Mouse (Mus musculus): ENCODE results near the gene Tcirg1.

Tcirg1 gene

GRCm38 (mm10) chr19:3906795-3907786 is at the start of gene Tcirg1:
Tcirg1 (minus strand) TSS chr19:3907133.
- DNase-seq (ENCODE audit: extremely low spot score, low read depth, low spot score), result no peak

DNA sequence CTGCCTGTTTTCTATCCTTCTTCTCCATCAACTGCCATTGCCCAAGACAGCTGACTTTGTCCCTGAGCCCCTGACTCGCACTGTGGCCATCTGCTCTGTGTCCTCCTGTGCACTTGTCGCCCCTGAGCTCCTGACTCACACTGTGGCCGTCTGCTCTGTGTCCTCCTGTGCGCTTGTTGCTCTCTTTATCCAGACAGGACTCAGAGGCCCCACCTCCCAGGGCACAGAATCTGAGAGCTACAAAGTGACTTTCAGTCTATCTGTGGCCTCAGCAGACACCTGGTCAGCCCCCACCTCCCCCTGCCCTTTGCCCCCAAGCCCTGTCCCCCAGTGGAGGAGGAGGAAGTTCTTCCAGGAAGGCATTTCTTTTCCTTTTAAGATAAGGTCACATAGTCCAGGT is 48.9 kb upstream of the Tcirg1 start:
- DNase-seq (ENCODE audit: extremely low spot score, low read depth, low spot score), result no peak

- DNase-seq (ENCODE audit: extremely low spot score, low read depth, low spot score), result no peak
Observed at GRCm38 (mm10) chr19:3955033-3955432, 48.1 kb upstream of the Tcirg1 start.

DNA sequence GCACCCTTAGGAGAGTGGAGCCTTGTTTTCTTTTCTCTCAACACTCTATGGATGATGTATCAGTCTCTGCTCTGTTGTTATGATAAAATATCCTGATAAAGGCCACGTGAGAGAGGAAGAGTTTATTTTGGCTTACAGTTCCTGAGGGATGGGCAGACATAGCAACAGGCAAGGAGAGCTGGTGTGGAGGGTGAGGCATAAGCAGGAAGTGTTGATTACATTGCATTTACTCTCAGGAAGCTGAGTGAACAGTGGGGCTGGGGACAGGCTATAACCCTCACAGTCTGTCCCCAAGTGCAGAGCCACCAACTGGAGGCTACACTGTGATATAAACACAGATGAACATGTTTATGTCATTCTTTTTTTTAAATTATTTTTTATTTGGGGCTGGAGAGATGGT is 45.2 kb upstream of the Tcirg1 start:
- no peak for DNase-seq (ENCODE audit: extremely low spot score, low read depth, low spot score)

GRCm38 (mm10) chr19:3951461-3951860 is 44.5 kb upstream of the Tcirg1 start:
- no peak for DNase-seq (ENCODE audit: extremely low spot score, low read depth, low spot score)

DNA sequence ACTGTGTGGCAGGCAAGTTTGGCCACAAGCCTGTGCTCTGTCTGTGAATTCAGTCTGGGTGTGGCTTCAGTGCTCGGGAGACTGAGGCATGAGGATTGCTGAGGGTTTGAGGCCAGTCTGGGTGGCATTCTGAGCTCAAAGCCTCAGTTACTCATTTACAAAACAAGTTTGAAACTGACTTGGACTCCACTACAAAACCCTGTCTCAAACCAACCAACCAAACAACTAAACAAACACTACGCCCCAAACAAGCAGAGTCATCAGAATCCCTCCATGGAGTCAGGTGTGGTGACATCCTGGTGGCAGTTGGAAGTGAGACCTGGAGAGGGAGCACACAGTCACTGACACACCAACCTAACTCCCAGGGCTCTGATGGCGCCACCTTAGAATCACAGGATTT is 43.4 kb upstream of the Tcirg1 start:
- DNase-seq (ENCODE audit: extremely low spot score, low read depth, low spot score), result no peak

- no peak for DNase-seq (ENCODE audit: extremely low spot score, low read depth, low spot score)
Observed at GRCm38 (mm10) chr19:3948546-3948945, 41.6 kb upstream of the Tcirg1 start.

- DNase-seq (ENCODE audit: extremely low spot score, low read depth, low spot score), result no peak
Observed at GRCm38 (mm10) chr19:3947813-3948212, 40.9 kb upstream of the Tcirg1 start.

GRCm38 (mm10) chr19:3946715-3947114 is 39.8 kb upstream of the Tcirg1 start:
- DNase-seq (ENCODE audit: extremely low spot score, low read depth, low spot score), result peak; percentile 35

GRCm38 (mm10) chr19:3945872-3946564 is 39.1 kb upstream of the Tcirg1 start:
- no peak for DNase-seq (ENCODE audit: extremely low spot score, low read depth, low spot score)

- no peak for DNase-seq (ENCODE audit: extremely low spot score, low read depth, low spot score)
Observed at GRCm38 (mm10) chr19:3942986-3943735, 36.2 kb upstream of the Tcirg1 start.

DNA sequence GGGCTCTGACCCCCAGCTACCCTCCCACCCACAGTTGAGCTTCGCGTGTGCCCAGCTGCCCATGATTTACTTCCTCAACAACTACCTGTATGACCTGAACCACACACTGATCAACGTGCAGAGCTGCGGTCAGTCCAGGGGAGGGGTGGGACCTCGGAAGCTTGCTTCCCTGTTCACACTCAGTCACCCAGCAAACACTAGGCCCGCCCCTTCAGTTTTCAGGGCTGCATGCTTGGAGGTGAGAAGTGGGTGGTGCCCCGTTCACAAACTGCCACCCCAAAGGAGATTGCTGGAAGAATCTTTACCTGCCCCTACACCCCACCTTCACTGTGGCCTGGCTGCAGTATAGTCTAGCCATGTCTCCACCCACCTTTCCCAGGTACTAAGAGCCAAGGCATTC is 35.4 kb upstream of the Tcirg1 start:
- no peak for DNase-seq (ENCODE audit: extremely low spot score, low read depth, low spot score)

- DNase-seq (ENCODE audit: extremely low spot score, low read depth, low spot score), result no peak
Observed at GRCm38 (mm10) chr19:3935896-3936850, 29.2 kb upstream of the Tcirg1 start.

DNA sequence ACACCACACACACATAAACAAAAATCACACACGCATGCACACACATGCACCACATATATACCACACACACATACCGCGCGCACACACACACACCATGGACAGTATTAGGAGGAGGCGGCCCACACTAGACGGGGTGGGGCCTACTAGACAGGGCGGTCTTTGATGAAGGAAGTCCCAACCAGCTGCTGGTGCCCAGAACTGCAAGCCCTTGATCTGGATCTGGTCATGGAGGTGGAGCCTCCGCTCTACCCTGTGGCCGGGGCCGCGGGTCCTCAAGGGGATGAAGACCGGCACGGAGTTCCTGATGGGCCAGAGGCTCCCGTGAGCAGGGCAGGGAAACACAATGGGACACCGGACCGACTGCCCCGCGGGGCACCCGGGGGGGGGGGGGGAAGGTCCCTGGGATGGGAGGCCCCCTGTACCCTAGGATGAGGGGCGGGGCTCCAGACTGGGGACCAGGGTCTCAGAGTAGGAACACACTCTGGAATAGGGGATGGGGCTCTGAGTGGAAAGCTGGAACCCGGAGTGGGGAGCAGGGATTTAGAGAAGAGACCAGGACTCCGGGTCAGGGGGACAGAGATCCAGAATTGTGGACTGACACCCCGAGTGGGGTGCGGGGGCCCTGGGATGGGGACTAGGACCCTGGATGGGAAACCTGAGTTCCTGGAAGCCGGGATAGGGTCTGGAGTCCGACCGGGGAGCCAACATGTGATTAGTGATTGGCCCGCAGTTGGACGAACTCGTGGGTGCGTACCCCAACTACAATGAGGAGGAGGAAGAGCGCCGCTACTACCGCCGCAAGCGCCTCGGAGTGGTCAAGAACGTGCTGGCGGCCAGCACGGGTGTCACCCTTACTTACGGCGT is 28.3 kb upstream of the Tcirg1 start, which contains the start of gene Unc93b1:
TSS of gene Unc93b1 (plus strand) at position 155 of the 864 bp plus-strand sequence.
- no peak for DNase-seq (ENCODE audit: extremely low spot score, low read depth, low spot score)

DNA sequence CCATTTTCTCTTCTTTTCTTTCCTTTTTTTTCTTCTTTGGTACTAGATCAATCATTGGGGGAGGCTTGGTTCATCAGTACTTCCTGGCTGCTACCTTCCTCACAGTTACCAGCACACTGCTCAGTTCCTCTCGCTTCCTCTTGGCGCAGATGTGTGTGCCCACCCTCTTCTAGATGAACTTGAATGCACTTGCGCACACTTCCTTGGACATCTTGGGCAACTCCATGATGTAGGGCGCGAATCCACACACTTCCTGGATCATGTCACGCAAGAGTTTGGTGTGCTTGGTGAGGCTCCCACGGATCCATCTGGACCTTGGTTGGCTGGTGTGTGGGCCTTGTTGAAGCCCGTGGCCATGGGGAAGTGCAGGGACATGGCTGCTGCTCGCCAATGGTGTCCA is 24.8 kb upstream of the Tcirg1 start:
- DNase-seq (ENCODE audit: extremely low spot score, low read depth, low spot score), result no peak

- no peak for DNase-seq (ENCODE audit: extremely low spot score, low read depth, low spot score)
Observed at GRCm38 (mm10) chr19:3930262-3931057, 23.5 kb upstream of the Tcirg1 start.

GRCm38 (mm10) chr19:3929211-3929941 is 22.4 kb upstream of the Tcirg1 start, which contains the start of gene Aldh3b1:
Aldh3b1 (minus strand) TSS chr19:3929808.
- no peak for DNase-seq (ENCODE audit: extremely low spot score, low read depth, low spot score)

- DNase-seq (ENCODE audit: extremely low spot score, low read depth, low spot score), result no peak
Observed at GRCm38 (mm10) chr19:3928779-3929178, 21.8 kb upstream of the Tcirg1 start.

Measured in hindlimb bud, embryonic 11.5 days (tissue).